Mouse (Mus musculus): Measurements from ENCODE around the gene Rnf25.
A peak's percentile ranks its signal among the peaks of the same experiment; 100 is the strongest.

The Rnf25 gene

GRCm38 (mm10) chr1:74601267-74601962, at the start of gene Rnf25, which contains the start of gene Stk36:
Rnf25 (minus strand) TSS chr1:74601397.
Stk36 (plus strand) TSS chr1:74601445.
- DNase-seq (ENCODE audit: low read depth, low spot score): peak; percentile 79

- DNase-seq (ENCODE audit: low read depth, low spot score): no peak
These were observed 42.7 kb upstream of the Rnf25 start for GRCm38 (mm10) chr1:74643926-74644325.

GRCm38 (mm10) chr1:74643524-74643923, 42.3 kb upstream of the Rnf25 start:
- DNase-seq (ENCODE audit: low read depth, low spot score): no peak

- DNase-seq (ENCODE audit: low read depth, low spot score): no peak
These were observed 31.5 kb upstream of the Rnf25 start for GRCm38 (mm10) chr1:74632734-74633133.

- DNase-seq (ENCODE audit: low read depth, low spot score): no peak
These were observed 26.8 kb upstream of the Rnf25 start for GRCm38 (mm10) chr1:74628001-74628400.

GRCm38 (mm10) chr1:74626076-74626475, 24.9 kb upstream of the Rnf25 start:
- no peak for DNase-seq (ENCODE audit: low read depth, low spot score)

- no peak for DNase-seq (ENCODE audit: low read depth, low spot score)
These were observed 23.0 kb upstream of the Rnf25 start for GRCm38 (mm10) chr1:74624183-74624582.

- no peak for DNase-seq (ENCODE audit: low read depth, low spot score)
These were observed 513 bp downstream of the Rnf25 start for GRCm38 (mm10) chr1:74600501-74601266.

GRCm38 (mm10) chr1:74594434-74594833, 6.8 kb downstream of the Rnf25 start:
- DNase-seq (ENCODE audit: low read depth, low spot score): no peak

- DNase-seq (ENCODE audit: low read depth, low spot score): peak; percentile 100
These were observed 13.3 kb downstream of the Rnf25 start, which contains the start of the genes Zfp142 and Bcs1l for GRCm38 (mm10) chr1:74587773-74588445. Zfp142 (minus strand) TSS chr1:74588246. Bcs1l (plus strand) TSS chr1:74588289.

- DNase-seq (ENCODE audit: low read depth, low spot score): no peak
These were observed 13.9 kb downstream of the Rnf25 start for GRCm38 (mm10) chr1:74587233-74587772.

- no peak for DNase-seq (ENCODE audit: low read depth, low spot score)
These were observed 16.4 kb downstream of the Rnf25 start for GRCm38 (mm10) chr1:74584616-74585398.

GRCm38 (mm10) chr1:74582621-74583020, 18.6 kb downstream of the Rnf25 start:
- DNase-seq (ENCODE audit: low read depth, low spot score): no peak

GRCm38 (mm10) chr1:74569739-74570719, 31.2 kb downstream of the Rnf25 start:
- DNase-seq (ENCODE audit: low read depth, low spot score): no peak

GRCm38 (mm10) chr1:74565834-74566233, 35.4 kb downstream of the Rnf25 start:
- no peak for DNase-seq (ENCODE audit: low read depth, low spot score)

- DNase-seq (ENCODE audit: low read depth, low spot score): no peak
These were observed 42.1 kb downstream of the Rnf25 start for GRCm38 (mm10) chr1:74559061-74559460.

GRCm38 (mm10) chr1:74544184-74544583, 57.0 kb downstream of the Rnf25 start, which contains the start of gene Usp37:
Usp37 (minus strand) TSS chr1:74544284.
- no peak for DNase-seq (ENCODE audit: low read depth, low spot score)

Data from retina, adult 2 months (tissue).